Mouse (Mus musculus): ENCODE measurements at regions not wholly inside any gene's neighbourhood (a gene's known extent, or its start where the extent isn't known, plus 50 kb on each side); places are given as distances from the start of the nearest gene placed in this dataset.

GRCm38 (mm10) chr12:45125866-45126265, 51.4 kb upstream of the Stxbp6 start:
- TF ChIP-seq POLR2A (IDR thresholded peaks at IDR 0.05; ENCODE audit: insufficient read depth, low read length) (no peak), CTCF (IDR thresholded peaks at IDR 0.05; ENCODE audit: low read depth, low read length) (no peak), EP300 (IDR thresholded peaks at IDR 0.05; ENCODE audit: insufficient read depth, low read depth, low read length) (no peak)

Measured in ES-Bruce4 (cell line).